Mouse (Mus musculus) kidney, postnatal 10 days (tissue): ENCODE measurements at regions not wholly inside any gene's neighbourhood (a gene's known extent, or its start where the extent isn't known, plus 50 kb on each side); places are given as distances from the start of the nearest gene placed in this dataset.
A peak's percentile ranks its signal among the peaks of the same experiment; 100 is the strongest.

Experiments used
- DNase-seq: peaks from one replicate; pipeline ENCODE4 v3.0.0; 2021; ENCODE audit warnings: mixed read lengths

GRCm38 (mm10) chr13:101214094-101214493 lies 380.9 kb upstream of the Slc30a5 start:
- DNase-seq, result no peak

GRCm38 (mm10) chr13:101213121-101213916 lies 380.1 kb upstream of the Slc30a5 start:
- peak; percentile 51 for DNase-seq

GRCm38 (mm10) chr13:101212341-101212895 lies 379.2 kb upstream of the Slc30a5 start:
- no peak for DNase-seq

GRCm38 (mm10) chr13:101208788-101209187 lies 375.6 kb upstream of the Slc30a5 start:
- no peak for DNase-seq

GRCm38 (mm10) chr13:101203463-101203862 lies 370.2 kb upstream of the Slc30a5 start:
- no peak for DNase-seq

GRCm38 (mm10) chr13:101202565-101203313 lies 369.5 kb upstream of the Slc30a5 start:
- DNase-seq, result no peak

- DNase-seq, result no peak
These were observed 357.1 kb upstream of the Slc30a5 start for GRCm38 (mm10) chr13:101190249-101190830.

GRCm38 (mm10) chr13:101182387-101182786 lies 349.2 kb upstream of the Slc30a5 start:
- no peak for DNase-seq

GRCm38 (mm10) chr13:101175017-101175689 lies 341.9 kb upstream of the Slc30a5 start:
- DNase-seq, result no peak

GRCm38 (mm10) chr13:101161768-101162167 lies 328.5 kb upstream of the Slc30a5 start:
- peak; percentile 22 for DNase-seq

GRCm38 (mm10) chr13:101159878-101160277 lies 326.7 kb upstream of the Slc30a5 start:
- DNase-seq, result no peak

- no peak for DNase-seq
These were observed 320.5 kb upstream of the Slc30a5 start for GRCm38 (mm10) chr13:101153760-101154159.

- peak; percentile 39 for DNase-seq
These were observed 309.5 kb upstream of the Slc30a5 start for GRCm38 (mm10) chr13:101142761-101143160.

GRCm38 (mm10) chr13:101142104-101142735 lies 309.0 kb upstream of the Slc30a5 start:
- no peak for DNase-seq

- no peak for DNase-seq
These were observed 296.2 kb upstream of the Slc30a5 start for GRCm38 (mm10) chr13:101129466-101129865.

- no peak for DNase-seq
These were observed 294.6 kb upstream of the Slc30a5 start for GRCm38 (mm10) chr13:101127808-101128207.

- DNase-seq, result no peak
These were observed 294.0 kb upstream of the Slc30a5 start for GRCm38 (mm10) chr13:101127262-101127661.

- no peak for DNase-seq
These were observed 284.1 kb upstream of the Slc30a5 start for GRCm38 (mm10) chr13:101117311-101117710.

GRCm38 (mm10) chr13:101115296-101115695 lies 282.1 kb upstream of the Slc30a5 start:
- no peak for DNase-seq

- DNase-seq, result no peak
These were observed 278.9 kb upstream of the Slc30a5 start for GRCm38 (mm10) chr13:101112176-101112575.

- no peak for DNase-seq
These were observed 278.5 kb upstream of the Slc30a5 start for GRCm38 (mm10) chr13:101111773-101112172.

GRCm38 (mm10) chr13:101100621-101101020 lies 267.4 kb upstream of the Slc30a5 start:
- no peak for DNase-seq
